In the genomic region with DNA sequence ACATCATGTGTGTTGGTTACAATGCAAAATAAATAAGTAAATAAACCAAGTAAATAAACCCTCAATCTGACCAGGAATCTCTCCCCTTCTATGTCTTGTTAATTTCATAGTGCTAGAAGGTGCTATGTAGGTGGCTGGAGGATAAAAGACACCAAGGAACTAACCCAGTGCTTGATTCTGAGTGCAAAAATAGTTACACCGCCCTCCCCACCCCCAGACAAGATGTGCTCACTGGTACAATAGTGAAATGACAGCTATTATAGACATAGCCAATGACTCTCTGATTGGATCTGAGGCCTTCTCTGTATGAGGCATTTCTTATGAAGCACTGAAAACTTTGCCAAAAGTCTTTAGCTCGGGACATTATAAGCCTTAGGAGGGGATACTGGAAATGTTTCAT, we compare ENCODE assay signal across 21 mouse cellular contexts.
"Had no signal": no experiment of that assay in that cellular context is flagged by ENCODE, and none has a peak within 500 bp of the region (broad histone marks: within the 10 kb centered on the region; RNA-seq: fewer than 3 reads in every experiment).

No protein-coding gene starts in this region.

- DNase-seq: cerebellum, adult 8-10 months; cerebellum, adult 9-10 months; cerebellum, adult 9-11 months; cerebellum, postnatal 10 days; cerebellum, postnatal 14 days; cerebellum, postnatal 25 days; cerebellum, postnatal 36 days; embryo, embryonic 11 days; forebrain, postnatal 0 days; gastrocnemius, adult 2 months; gastrocnemius, postnatal 10 days; gastrocnemius, postnatal 14 days; gastrocnemius, postnatal 25 days; gastrocnemius, postnatal 36 days; heart, adult 11 months; heart, adult 18-20 months; heart, adult 2 months had no signal

- ATAC-seq: forebrain, embryonic 13.5 days; forebrain, embryonic 14.5 days; forebrain, embryonic 15.5 days; forebrain, embryonic 16.5 days; forebrain, postnatal 0 days had no signal
